Mouse (Mus musculus): ENCODE results near the gene Dpy30. TPM values are rescaled to one million over a fixed set of nuclear protein-coding genes. Genes with fewer than 3 reads are reported as not detected.
A peak's percentile ranks its signal among the peaks of the same experiment; 100 is the strongest.
"Not testable (repeated sequence)": the region's sequence is repeated elsewhere in the genome, so short reads cannot be mapped to it uniquely, and the experiment has no call there.

The Dpy30 gene
- 257 and 282 TPM in 2 replicates for polyA plus RNA-seq (2015; fragmentation: Nextera tagmentation; extraction: Ambion mirVana)

- H3K9me3 ChIP-seq, result no peaks in the 10 kb centered on the region
- WGBS, result 78% methylated on average over 2 of the region's 2 CpGs
Measured at GRCm38 (mm10) chr17:74323844-74324243, at the start of gene Dpy30. TSS of gene Dpy30 (minus strand) at chr17:74323944.

DNA sequence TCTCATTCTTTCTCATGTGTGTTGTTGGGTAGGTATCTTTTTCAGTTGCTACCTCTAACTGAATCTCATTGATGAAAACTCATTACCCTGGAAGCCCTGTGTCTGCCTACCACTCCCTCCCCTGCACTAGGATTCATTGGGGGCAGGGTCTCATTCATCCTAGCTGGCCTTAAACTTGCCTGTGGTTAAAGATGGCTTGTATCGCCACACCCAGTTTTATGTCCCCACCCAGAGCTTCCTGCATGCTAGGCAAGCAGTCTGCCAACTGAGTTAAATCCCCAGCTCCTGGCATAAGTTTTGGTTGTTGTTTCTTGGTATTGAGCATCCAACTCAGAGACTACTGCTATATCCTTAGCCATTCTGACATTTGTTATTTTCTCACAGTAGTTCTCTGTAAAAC is 39.8 kb upstream of the Dpy30 start:
- H3K9me3 ChIP-seq, result no peaks in the 10 kb centered on the region
- no peak overlapping the region for H3K4me2 ChIP-seq (replicated peaks)
- no peak overlapping the region for H3K9ac ChIP-seq
- peaks cover 4% of the 10 kb centered on the region; the same call in 1 of the 2 replicates for H3K36me3 ChIP-seq
- no peaks in the 10 kb centered on the region for H3K27me3 ChIP-seq (replicated peaks)
- H3K4me1 ChIP-seq (replicated peaks), result no peaks in the 10 kb centered on the region
- no peak overlapping the region for H3K27ac ChIP-seq
- WGBS, result 88% methylated on average over 1 of the region's 1 CpGs
- H3K4me3 ChIP-seq (replicated peaks), result no peak overlapping the region
- ATAC-seq, result no peak

More at GRCm38 (mm10) chr17:74323844-74324243, at the start of gene Dpy30:
- Histone ChIP-seq H3K4me1 (replicated peaks) (no peaks in the 10 kb centered on the region), H3K27ac (no peak within 1 kb of the TSS), H3K4me2 (replicated peaks) (no peak within 1 kb of the TSS), H3K36me3 (no peaks in the 10 kb centered on the region), H3K4me3 (replicated peaks) (no peak within 1 kb of the TSS), H3K9ac (no peak within 1 kb of the TSS), H3K27me3 (replicated peaks) (no peaks in the 10 kb centered on the region)
- ATAC-seq, result no peak

GRCm38 (mm10) chr17:74341151-74341550 is 17.4 kb upstream of the Dpy30 start:
- WGBS, result 66% methylated on average over 5 of the region's 5 CpGs
- peaks cover 16% of the 10 kb centered on the region; the same call in 1 of the 2 replicates for H3K4me1 ChIP-seq (replicated peaks)
- no peak overlapping the region for H3K27ac ChIP-seq
- H3K9me3 ChIP-seq, result no peaks in the 10 kb centered on the region
- no peaks in the 10 kb centered on the region for H3K36me3 ChIP-seq
- H3K9ac ChIP-seq, result no peak overlapping the region
- H3K4me2 ChIP-seq (replicated peaks), result peak overlapping the region; percentile 73
- no peaks in the 10 kb centered on the region for H3K27me3 ChIP-seq (replicated peaks)
- no peak overlapping the region for H3K4me3 ChIP-seq (replicated peaks)
- no peak for ATAC-seq

GRCm38 (mm10) chr17:74338937-74339804 is 15.4 kb upstream of the Dpy30 start, which contains the start of gene Spast:
TSS of gene Spast (plus strand) at chr17:74338987.
- ATAC-seq, result peak; percentile 95
- WGBS, result under 1% methylated on average over 77 of the region's 90 CpGs
- Histone ChIP-seq H3K4me1 (replicated peaks) (peaks cover 16% of the 10 kb centered on the region; the same call in 1 of the 2 replicates), H3K27me3 (replicated peaks) (no peaks in the 10 kb centered on the region), H3K9me3 (no peaks in the 10 kb centered on the region), H3K36me3 (no peaks in the 10 kb centered on the region), H3K4me3 (replicated peaks) (peak within 1 kb of the TSS; percentile 99), H3K4me2 (replicated peaks) (peak within 1 kb of the TSS; percentile 73), H3K27ac (peak within 1 kb of the TSS; percentile 98), H3K9ac (peak within 1 kb of the TSS; percentile 97)

DNA sequence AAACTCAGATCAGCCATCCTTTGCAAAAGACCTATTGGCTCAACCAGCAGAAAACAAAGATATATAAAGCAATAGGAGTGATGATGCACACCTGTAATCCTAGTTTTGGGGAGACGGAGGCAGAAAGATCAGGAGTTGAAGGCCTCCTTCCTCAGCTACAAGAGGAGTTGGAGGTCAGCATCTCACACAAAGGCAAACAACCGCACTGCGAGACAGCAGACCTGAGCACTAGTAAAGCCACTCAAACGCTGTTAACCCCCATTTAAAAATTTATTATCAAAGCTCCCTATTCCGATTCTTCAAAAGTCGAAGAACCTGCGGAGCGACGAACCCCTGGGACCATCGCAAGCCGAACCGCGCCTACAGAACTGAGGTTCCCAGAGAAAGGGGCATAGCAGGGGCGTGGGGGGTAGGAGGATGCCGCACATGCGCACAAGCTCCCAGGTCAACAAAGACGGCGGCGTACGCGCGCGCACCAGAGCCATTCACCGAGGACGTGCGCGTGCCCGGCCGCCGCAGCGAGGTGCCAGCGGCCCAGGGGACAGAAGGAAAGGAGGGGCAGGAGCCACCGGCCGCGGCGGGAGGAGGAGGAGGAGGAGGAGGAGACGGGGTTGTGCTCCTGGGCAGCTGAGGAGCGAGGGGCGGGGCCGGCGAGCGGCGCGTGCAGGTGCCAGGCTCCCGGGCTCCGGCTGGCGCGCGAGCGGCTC is 14.6 kb upstream of the Dpy30 start:
- Histone ChIP-seq H3K4me3 (replicated peaks) (peak overlapping the region; percentile 99), H3K9ac (peak overlapping the region; percentile 97), H3K4me2 (replicated peaks) (peak overlapping the region; percentile 73), H3K9me3 (no peaks in the 10 kb centered on the region), H3K27ac (peak overlapping the region; percentile 98), H3K4me1 (replicated peaks) (peaks cover 16% of the 10 kb centered on the region; the same call in 1 of the 2 replicates), H3K36me3 (no peaks in the 10 kb centered on the region), H3K27me3 (replicated peaks) (no peaks in the 10 kb centered on the region)
- WGBS, result under 1% methylated on average over 43 of the region's 50 CpGs
- peak; percentile 98 for ATAC-seq

GRCm38 (mm10) chr17:74331049-74331676 is 7.4 kb upstream of the Dpy30 start:
- H3K9ac ChIP-seq, result no peak overlapping the region

GRCm38 (mm10) chr17:74328146-74328545 is 4.4 kb upstream of the Dpy30 start:
- ATAC-seq, result not testable (repeated sequence)

More at GRCm38 (mm10) chr17:74331049-74331676, 7.4 kb upstream of the Dpy30 start:
- no peak overlapping the region for H3K27ac ChIP-seq
- H3K36me3 ChIP-seq, result no peaks in the 10 kb centered on the region
- ATAC-seq, result no peak
- WGBS, result 76% methylated on average over 9 of the region's 9 CpGs
- no peak overlapping the region for H3K4me3 ChIP-seq (replicated peaks)
- H3K27me3 ChIP-seq (replicated peaks), result no peaks in the 10 kb centered on the region
- no peak overlapping the region for H3K4me2 ChIP-seq (replicated peaks)
- H3K9me3 ChIP-seq, result no peaks in the 10 kb centered on the region
- H3K4me1 ChIP-seq (replicated peaks), result no peaks in the 10 kb centered on the region

DNA sequence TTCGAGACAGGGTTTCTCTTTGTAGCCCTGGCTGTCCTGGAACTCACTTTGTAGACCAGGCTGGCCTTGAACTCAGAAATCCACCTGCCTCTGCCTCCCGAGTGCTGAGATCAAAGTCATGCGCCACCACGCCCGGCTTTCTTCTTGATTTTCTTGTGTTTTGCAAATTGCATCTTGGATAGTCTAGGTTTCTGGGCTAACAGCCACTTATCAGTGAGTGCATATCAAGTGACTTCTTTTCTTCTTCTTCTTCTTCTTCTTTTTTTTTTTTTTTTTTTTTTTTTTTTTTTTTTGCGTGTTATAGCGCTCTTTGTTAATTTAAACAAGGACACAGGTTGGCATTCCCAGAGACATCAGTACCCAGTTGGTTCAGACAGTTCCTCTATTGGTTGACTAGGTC is 3.5 kb upstream of the Dpy30 start:
- H3K27ac ChIP-seq; H3K9me3 ChIP-seq; ATAC-seq; H3K4me2 ChIP-seq (replicated peaks); H3K4me1 ChIP-seq (replicated peaks); H3K9ac ChIP-seq; H3K4me3 ChIP-seq (replicated peaks); H3K36me3 ChIP-seq; H3K27me3 ChIP-seq (replicated peaks): not testable (repeated sequence)
- 90% methylated on average over 7 of the region's 7 CpGs for WGBS

More at GRCm38 (mm10) chr17:74328146-74328545, 4.4 kb upstream of the Dpy30 start:
- WGBS, result 39% methylated on average over 2 of the region's 2 CpGs
- not testable (repeated sequence) for H3K9me3 ChIP-seq; H3K36me3 ChIP-seq; H3K27ac ChIP-seq; H3K4me1 ChIP-seq (replicated peaks); H3K9ac ChIP-seq; H3K4me3 ChIP-seq (replicated peaks); H3K27me3 ChIP-seq (replicated peaks); H3K4me2 ChIP-seq (replicated peaks)

DNA sequence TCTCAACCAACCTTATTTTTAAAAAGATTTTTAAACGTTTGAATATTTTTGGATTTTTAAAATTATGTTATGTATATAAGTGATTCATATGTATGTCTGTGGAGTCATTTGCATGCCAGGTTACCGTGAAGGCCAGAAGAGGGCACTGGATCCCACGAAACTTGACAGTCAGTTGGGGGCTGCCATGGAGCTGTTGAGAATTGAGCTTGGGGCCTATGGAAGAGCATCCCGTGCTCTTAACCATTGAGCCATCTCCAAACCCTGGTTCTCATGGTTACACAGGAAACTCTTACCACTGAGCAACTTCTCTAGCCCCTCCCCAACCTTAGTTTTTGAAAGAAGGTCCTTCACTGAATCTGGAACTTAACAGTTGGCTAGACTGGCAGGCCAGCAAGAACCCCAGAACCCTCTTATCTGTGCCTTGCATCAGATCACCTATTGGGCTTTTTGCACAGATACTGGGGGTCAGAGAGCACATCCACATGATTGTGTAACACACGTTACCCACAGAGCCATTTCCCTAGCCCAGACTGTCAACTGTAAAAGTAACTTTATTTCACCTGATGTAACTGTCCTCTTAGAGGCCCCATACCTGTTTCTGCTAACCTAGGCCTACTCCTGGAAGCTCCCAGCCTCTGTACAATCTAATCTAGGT is 1.2 kb downstream of the Dpy30 start:
- no peak overlapping the region for H3K9ac ChIP-seq
- no peak overlapping the region for H3K27ac ChIP-seq
- 53% methylated on average over 5 of the region's 5 CpGs for WGBS
- no peaks in the 10 kb centered on the region for H3K4me1 ChIP-seq (replicated peaks)
- no peak overlapping the region for H3K4me3 ChIP-seq (replicated peaks)
- H3K27me3 ChIP-seq (replicated peaks), result no peaks in the 10 kb centered on the region
- H3K4me2 ChIP-seq (replicated peaks), result no peak overlapping the region
- H3K9me3 ChIP-seq, result no peaks in the 10 kb centered on the region
- no peaks in the 10 kb centered on the region for H3K36me3 ChIP-seq
- peak; percentile 28; the same call in 1 of the 2 replicates for ATAC-seq

DNA sequence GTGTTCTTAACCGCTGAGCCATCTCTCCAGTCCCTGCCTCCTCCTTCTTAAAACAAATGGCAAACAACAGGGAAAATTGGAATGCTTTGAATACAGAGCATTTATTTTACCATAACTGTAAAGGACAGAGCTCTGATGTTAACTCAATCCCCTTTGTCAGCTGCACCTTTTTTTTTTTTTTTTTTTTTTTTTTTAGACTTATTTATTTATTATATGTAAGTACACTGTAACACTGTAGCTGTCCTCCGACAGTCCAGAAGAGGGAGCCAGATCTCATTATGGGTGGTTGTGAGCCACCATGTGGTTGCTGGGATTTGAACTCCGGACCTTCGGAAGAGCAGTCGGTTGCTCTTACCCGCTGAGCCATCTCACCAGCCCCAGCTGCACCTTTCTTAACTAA is 5.0 kb downstream of the Dpy30 start:
- Histone ChIP-seq H3K27ac (no peak overlapping the region), H3K4me1 (replicated peaks) (0 out of 2 replicates have a peak, but pooled peaks cover 9% of the 10 kb centered on the region), H3K36me3 (no peaks in the 10 kb centered on the region), H3K9ac (no peak overlapping the region), H3K27me3 (replicated peaks) (no peaks in the 10 kb centered on the region), H3K4me2 (replicated peaks) (no peak overlapping the region), H3K4me3 (replicated peaks) (no peak overlapping the region), H3K9me3 (no peaks in the 10 kb centered on the region)
- ATAC-seq, result no peak
- 92% methylated on average over 6 of the region's 6 CpGs for WGBS

DNA sequence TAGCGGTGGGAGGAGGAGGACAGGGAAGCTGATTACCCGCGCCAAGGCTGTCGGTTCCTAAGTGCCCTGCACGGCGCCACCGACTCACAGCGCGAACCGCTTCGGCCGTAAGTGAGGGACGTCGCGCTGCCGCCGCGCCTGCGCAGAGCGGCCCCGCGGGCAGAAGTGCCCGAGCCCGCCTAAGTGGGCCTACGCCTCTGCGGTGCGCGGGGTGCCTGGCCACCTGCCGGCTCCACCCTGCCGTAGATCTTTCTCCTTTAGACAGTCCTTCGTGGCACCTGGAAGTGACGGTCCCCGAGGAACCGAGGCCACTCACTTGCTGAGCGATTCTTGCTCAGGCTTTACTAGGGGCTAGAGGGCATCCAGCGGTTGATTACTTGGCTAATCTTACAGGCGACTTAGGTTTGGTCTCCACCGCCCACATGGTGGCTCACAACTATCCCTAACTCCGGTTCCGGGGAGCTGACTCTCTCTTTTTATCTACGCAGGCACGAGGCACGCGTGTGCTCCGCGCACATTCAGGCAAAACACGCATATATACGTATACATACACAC is 7.4 kb downstream of the Dpy30 start:
- peak overlapping the region; percentile 78 for H3K9ac ChIP-seq
- no peaks in the 10 kb centered on the region for H3K27me3 ChIP-seq (replicated peaks)
- peak overlapping the region; percentile 62 for H3K4me2 ChIP-seq (replicated peaks)
- peak overlapping the region; percentile 89 for H3K27ac ChIP-seq
- H3K9me3 ChIP-seq, result no peaks in the 10 kb centered on the region
- H3K36me3 ChIP-seq, result no peaks in the 10 kb centered on the region
- peak; percentile 98 for ATAC-seq
- peak overlapping the region; percentile 73 for H3K4me3 ChIP-seq (replicated peaks)
- H3K4me1 ChIP-seq (replicated peaks), result 0 out of 2 replicates have a peak, but pooled peaks cover 9% of the 10 kb centered on the region
- WGBS, result under 1% methylated on average over 48 of the region's 48 CpGs

Measured in intestine, embryonic 15.5 days (tissue).